Mouse (Mus musculus): ENCODE results near the gene Lrrc27. TPM values are rescaled to one million over a fixed set of nuclear protein-coding genes. Genes with fewer than 3 reads are reported as not detected.

Gene Lrrc27
- polyA plus RNA-seq, 1 experiment from 2014 or later, result 3.3 TPM

DNA sequence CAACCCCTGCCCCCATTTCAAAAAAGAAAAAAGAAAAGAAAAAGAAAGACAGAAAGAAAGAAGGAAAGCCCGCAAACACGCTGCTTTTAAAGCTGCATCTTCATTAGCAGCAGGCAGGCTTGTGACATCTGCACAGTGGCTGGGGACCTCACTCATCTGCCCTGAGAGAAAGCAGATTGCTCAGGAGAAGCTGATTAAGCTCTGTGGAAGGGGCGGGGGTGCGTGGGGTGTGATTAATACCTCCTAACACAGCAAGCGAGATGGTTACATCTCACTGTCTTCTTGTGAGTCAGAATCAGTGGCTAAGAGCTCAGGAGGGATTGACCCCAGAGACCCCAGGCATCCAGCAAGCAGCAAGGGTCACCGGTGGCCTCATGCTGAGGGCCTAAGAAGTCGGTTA lies 64.7 kb downstream of the Lrrc27 start:
- no peak overlapping the region for H3K4me3 ChIP-seq (ENCODE audit: low read depth, low read length)
- H3K9ac ChIP-seq (ENCODE audit: low read depth, low read length), result no peak overlapping the region
- DNase-seq (ENCODE audit: low spot score), result no peak
- peaks cover 43% of the 10 kb centered on the region for H3K4me1 ChIP-seq (ENCODE audit: control insufficient read depth, insufficient read depth, low read length)
- no peaks in the 10 kb centered on the region for H3K9me3 ChIP-seq (ENCODE audit: control insufficient read depth, low read length)
- H3K27me3 ChIP-seq (replicated peaks; ENCODE audit: control insufficient read depth, insufficient read depth, low read length), result no peaks in the 10 kb centered on the region
- WGBS, result 84% methylated on average over 6 of the region's 7 CpGs
- no peak overlapping the region for H3K27ac ChIP-seq (replicated peaks; ENCODE audit: low read depth, low read length)
- H3K4me2 ChIP-seq (ENCODE audit: low read depth, low read length), result no peak overlapping the region
- ATAC-seq (ENCODE audit: low read depth), result no peak
- no peaks in the 10 kb centered on the region for H3K36me3 ChIP-seq (ENCODE audit: control insufficient read depth, insufficient read depth, low read length)

DNA sequence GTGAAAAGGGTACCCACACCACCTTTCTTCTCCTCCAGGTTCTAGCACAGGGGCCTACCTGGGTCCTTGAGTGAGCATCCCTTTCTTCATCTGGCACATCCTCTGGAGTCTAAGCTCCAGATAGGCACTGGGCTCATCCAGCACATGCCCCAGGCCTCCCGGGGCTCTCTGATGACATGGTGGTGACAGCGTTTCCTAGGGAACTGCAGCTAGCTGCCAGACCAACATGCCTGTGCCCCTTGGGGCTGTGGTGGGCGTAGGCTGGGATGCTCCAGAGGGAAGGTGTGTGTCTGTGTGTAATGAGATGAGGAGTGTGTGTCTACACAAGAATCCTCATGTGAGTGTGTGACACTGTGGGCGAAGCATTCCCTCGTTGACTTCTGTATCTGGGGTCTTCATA lies 66.8 kb downstream of the Lrrc27 start:
- ATAC-seq (ENCODE audit: low read depth), result peak; percentile 56
- Histone ChIP-seq H3K4me3 (ENCODE audit: low read depth, low read length) (no peak overlapping the region), H3K4me2 (ENCODE audit: low read depth, low read length) (no peak overlapping the region), H3K4me1 (ENCODE audit: control insufficient read depth, insufficient read depth, low read length) (peaks cover 30% of the 10 kb centered on the region), H3K36me3 (ENCODE audit: control insufficient read depth, insufficient read depth, low read length) (no peaks in the 10 kb centered on the region), H3K9ac (ENCODE audit: low read depth, low read length) (no peak overlapping the region), H3K27ac (replicated peaks; ENCODE audit: low read depth, low read length) (no peak overlapping the region), H3K27me3 (replicated peaks; ENCODE audit: control insufficient read depth, insufficient read depth, low read length) (no peaks in the 10 kb centered on the region), H3K9me3 (ENCODE audit: control insufficient read depth, low read length) (no peaks in the 10 kb centered on the region)
- DNase-seq (ENCODE audit: low spot score), result no peak
- WGBS, result 66% methylated on average over 5 of the region's 5 CpGs

DNA sequence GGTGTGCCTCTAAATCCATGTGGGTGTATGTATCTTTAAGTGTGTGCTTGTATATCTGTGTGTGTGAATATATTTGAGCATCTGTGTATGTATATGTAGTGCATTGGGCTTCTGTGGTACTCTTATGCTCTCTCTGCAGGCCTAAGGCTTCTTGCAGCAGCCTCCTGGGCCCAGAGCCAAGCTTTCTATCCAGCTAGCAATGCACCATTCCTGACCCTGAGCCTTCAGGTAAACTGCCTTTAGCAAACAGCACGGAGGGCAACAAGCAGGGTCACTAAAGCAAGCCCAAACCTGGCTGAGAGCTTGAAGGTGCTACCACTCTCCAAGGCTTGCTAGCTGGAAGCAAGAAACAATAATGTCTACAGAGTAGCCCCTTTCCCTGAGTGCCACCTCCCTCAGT lies 67.3 kb downstream of the Lrrc27 start:
- Histone ChIP-seq H3K27me3 (replicated peaks; ENCODE audit: control insufficient read depth, insufficient read depth, low read length) (no peaks in the 10 kb centered on the region), H3K36me3 (ENCODE audit: control insufficient read depth, insufficient read depth, low read length) (no peaks in the 10 kb centered on the region), H3K9me3 (ENCODE audit: control insufficient read depth, low read length) (no peaks in the 10 kb centered on the region), H3K4me1 (ENCODE audit: control insufficient read depth, insufficient read depth, low read length) (peaks cover 30% of the 10 kb centered on the region), H3K4me3 (ENCODE audit: low read depth, low read length) (no peak overlapping the region), H3K27ac (replicated peaks; ENCODE audit: low read depth, low read length) (no peak overlapping the region), H3K9ac (ENCODE audit: low read depth, low read length) (no peak overlapping the region), H3K4me2 (ENCODE audit: low read depth, low read length) (no peak overlapping the region)
- DNase-seq (ENCODE audit: low spot score) (no peak), ATAC-seq (ENCODE audit: low read depth) (no peak)
- 33% methylated on average over 1 of the region's 1 CpGs for WGBS

DNA sequence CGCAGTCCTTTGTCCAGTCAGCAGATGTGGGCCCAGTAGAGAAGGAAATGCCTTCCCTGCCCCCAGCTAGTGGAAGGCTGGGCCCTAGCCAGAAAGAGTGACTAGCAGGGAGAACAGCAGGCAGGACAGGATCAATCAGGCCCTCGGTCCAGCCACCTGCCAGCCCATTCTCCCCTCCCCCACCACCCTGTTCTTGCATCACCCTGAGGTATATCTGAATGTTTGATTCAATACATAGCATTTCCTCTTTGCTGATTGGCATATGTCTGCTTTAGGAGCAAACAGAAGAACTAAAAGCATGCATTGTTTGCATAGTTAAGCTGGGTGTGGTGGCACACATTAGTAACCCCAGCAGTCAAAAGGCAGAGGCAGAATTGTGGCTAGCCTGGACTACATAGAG lies 68.4 kb downstream of the Lrrc27 start:
- WGBS, result 45% methylated on average over 2 of the region's 2 CpGs
- ATAC-seq (ENCODE audit: low read depth), result no peak; the same call in 1 of the 2 replicates

DNA sequence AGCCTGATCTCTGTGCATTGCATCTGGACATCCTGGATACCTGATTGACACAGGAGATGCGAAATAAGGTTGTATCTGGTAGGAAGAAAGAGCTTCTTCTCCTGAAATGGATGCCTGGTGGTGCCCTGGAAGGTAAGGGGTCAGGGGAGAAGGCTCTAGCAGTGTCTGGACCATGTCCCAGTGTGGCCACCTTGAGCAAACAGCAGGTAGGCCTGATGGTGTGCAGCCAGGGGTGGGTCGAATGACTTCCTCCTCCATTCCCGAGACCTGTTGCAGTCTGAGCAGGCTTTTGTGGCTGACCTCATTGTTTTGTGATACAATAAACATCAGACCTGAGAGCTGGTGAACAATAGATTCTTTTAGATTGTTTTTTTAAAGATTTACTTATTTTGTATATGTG lies 69.2 kb downstream of the Lrrc27 start:
- Histone ChIP-seq H3K4me2 (ENCODE audit: low read depth, low read length) (no peak overlapping the region), H3K27me3 (replicated peaks; ENCODE audit: control insufficient read depth, insufficient read depth, low read length) (no peaks in the 10 kb centered on the region), H3K4me3 (ENCODE audit: low read depth, low read length) (no peak overlapping the region), H3K27ac (replicated peaks; ENCODE audit: low read depth, low read length) (no peak overlapping the region), H3K4me1 (ENCODE audit: control insufficient read depth, insufficient read depth, low read length) (peaks cover 17% of the 10 kb centered on the region; the same call in 1 of the 2 replicates), H3K9me3 (ENCODE audit: control insufficient read depth, low read length) (no peaks in the 10 kb centered on the region), H3K9ac (ENCODE audit: low read depth, low read length) (no peak overlapping the region), H3K36me3 (ENCODE audit: control insufficient read depth, insufficient read depth, low read length) (no peaks in the 10 kb centered on the region)
- ATAC-seq (ENCODE audit: low read depth), result no peak
- no peak for DNase-seq (ENCODE audit: low spot score)
- 84% methylated on average over 3 of the region's 3 CpGs for WGBS

More for the DNA sequence above, 68.4 kb downstream of the Lrrc27 start:
- no peak overlapping the region for H3K9ac ChIP-seq (ENCODE audit: low read depth, low read length)
- no peaks in the 10 kb centered on the region for H3K9me3 ChIP-seq (ENCODE audit: control insufficient read depth, low read length)
- no peak overlapping the region for H3K4me3 ChIP-seq (ENCODE audit: low read depth, low read length)
- H3K27ac ChIP-seq (replicated peaks; ENCODE audit: low read depth, low read length), result peak overlapping the region; percentile 25; the same call in 1 of the 2 replicates
- H3K27me3 ChIP-seq (replicated peaks; ENCODE audit: control insufficient read depth, insufficient read depth, low read length), result no peaks in the 10 kb centered on the region
- H3K4me2 ChIP-seq (ENCODE audit: low read depth, low read length), result no peak overlapping the region
- H3K4me1 ChIP-seq (ENCODE audit: control insufficient read depth, insufficient read depth, low read length), result peaks cover 19% of the 10 kb centered on the region; the same call in 1 of the 2 replicates
- no peaks in the 10 kb centered on the region for H3K36me3 ChIP-seq (ENCODE audit: control insufficient read depth, insufficient read depth, low read length)
- no peak for DNase-seq (ENCODE audit: low spot score)

DNA sequence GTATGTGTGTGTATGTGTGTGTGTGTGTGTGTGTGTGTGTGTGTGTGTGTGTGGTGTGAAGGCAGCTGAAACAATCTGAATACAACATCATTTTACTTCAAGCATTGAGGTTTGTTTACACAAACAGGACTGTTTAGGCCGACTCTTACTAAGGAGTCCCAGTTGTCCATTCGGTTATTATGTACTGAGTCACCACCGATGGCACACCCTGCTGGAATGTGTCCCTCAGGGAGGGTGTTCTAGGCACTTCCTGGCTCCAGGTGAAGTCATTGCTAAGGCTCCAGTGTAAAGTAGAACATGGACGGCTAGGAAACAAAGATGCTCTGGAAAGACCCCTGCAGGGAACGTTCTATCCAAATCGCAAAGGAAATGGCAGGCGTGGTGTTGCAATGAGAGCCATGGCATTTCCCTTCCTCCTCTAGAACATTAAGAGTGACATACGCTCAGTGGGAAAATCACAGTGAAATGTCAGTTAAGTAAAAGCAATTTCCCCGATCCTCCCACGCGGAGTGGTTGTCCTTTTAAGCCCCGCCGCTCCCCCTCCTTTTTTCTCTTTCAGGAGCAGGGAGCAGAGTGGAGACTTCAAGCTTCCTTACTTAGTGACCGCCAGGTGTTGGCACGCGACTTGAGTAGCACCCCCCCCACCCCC lies 72.6 kb downstream of the Lrrc27 start:
- no peak overlapping the region for H3K9ac ChIP-seq (ENCODE audit: low read depth, low read length)
- no peaks in the 10 kb centered on the region for H3K9me3 ChIP-seq (ENCODE audit: control insufficient read depth, low read length)
- H3K4me1 ChIP-seq (ENCODE audit: control insufficient read depth, insufficient read depth, low read length), result peaks cover 6% of the 10 kb centered on the region; the same call in 1 of the 2 replicates
- ATAC-seq (ENCODE audit: low read depth) (no peak), DNase-seq (ENCODE audit: low spot score) (no peak)
- WGBS, result 75% methylated on average over 16 of the region's 16 CpGs
- H3K27me3 ChIP-seq (replicated peaks; ENCODE audit: control insufficient read depth, insufficient read depth, low read length), result no peaks in the 10 kb centered on the region
- H3K27ac ChIP-seq (replicated peaks; ENCODE audit: low read depth, low read length), result no peak overlapping the region
- H3K4me3 ChIP-seq (ENCODE audit: low read depth, low read length), result no peak overlapping the region
- H3K4me2 ChIP-seq (ENCODE audit: low read depth, low read length), result no peak overlapping the region
- no peaks in the 10 kb centered on the region for H3K36me3 ChIP-seq (ENCODE audit: control insufficient read depth, insufficient read depth, low read length)

DNA sequence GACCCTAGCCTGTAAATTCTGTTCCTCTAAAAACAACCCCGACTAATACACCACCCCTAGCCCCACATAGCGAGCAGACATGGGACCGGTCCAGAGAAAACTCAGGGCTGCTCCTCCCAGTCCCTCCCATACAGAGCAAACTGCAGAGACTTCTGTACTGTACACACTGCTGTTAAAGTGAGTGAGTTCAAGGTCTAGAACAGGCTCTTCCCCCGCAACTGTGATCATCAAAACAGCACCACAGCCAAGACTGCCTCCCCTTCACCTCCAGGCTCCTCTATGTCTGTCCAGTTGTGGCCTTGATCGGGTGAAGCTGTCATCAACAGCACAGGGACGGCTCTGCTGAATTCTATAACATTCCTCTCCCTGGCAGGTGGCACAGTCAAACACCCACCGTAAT lies 75.8 kb downstream of the Lrrc27 start:
- Histone ChIP-seq H3K36me3 (ENCODE audit: control insufficient read depth, insufficient read depth, low read length) (no peaks in the 10 kb centered on the region), H3K27ac (replicated peaks; ENCODE audit: low read depth, low read length) (no peak overlapping the region), H3K9ac (ENCODE audit: low read depth, low read length) (no peak overlapping the region), H3K4me2 (ENCODE audit: low read depth, low read length) (no peak overlapping the region), H3K27me3 (replicated peaks; ENCODE audit: control insufficient read depth, insufficient read depth, low read length) (no peaks in the 10 kb centered on the region), H3K4me3 (ENCODE audit: low read depth, low read length) (no peak overlapping the region), H3K9me3 (ENCODE audit: control insufficient read depth, low read length) (no peaks in the 10 kb centered on the region), H3K4me1 (ENCODE audit: control insufficient read depth, insufficient read depth, low read length) (no peaks in the 10 kb centered on the region)
- ATAC-seq (ENCODE audit: low read depth) (no peak), DNase-seq (ENCODE audit: low spot score) (no peak)
- 77% methylated on average over 7 of the region's 7 CpGs for WGBS

Other genes starting within 250 kb of the Lrrc27 start
- 19.8 and 28.3 TPM in 2 replicates for gene Dpysl4, start 127.0 kb upstream of the Lrrc27 start, polyA plus RNA-seq (2014; fragmentation: Nextera tagmentation; extraction: Ambion mirVana)
- 0.11 and 0.35 TPM in 2 replicates for gene Stk32c, start 319 bp downstream of the Lrrc27 start, polyA plus RNA-seq (2014; fragmentation: Nextera tagmentation; extraction: Ambion mirVana)
- 11.0 and 11.6 TPM in 2 replicates for gene Pwwp2b, start 35.5 kb downstream of the Lrrc27 start, polyA plus RNA-seq (2014; fragmentation: Nextera tagmentation; extraction: Ambion mirVana)
- 39.3 and 41.6 TPM in 2 replicates for gene Inpp5a, start 176.1 kb downstream of the Lrrc27 start, polyA plus RNA-seq (2014; fragmentation: Nextera tagmentation; extraction: Ambion mirVana)